Mouse (Mus musculus) frontal cortex, adult 2 months (tissue): ENCODE measurements around the gene Ugcg. TPM values are rescaled to one million over a fixed set of nuclear protein-coding genes. Genes with fewer than 3 reads are reported as not detected.

Source experiments
- DNase-seq, 2 experiments: peaks; one replicate each; pipeline ENCODE4 v3.0.0; 2022; ENCODE audit warnings: low spot score in 1 of 2; ENCODE audit errors: extremely low spot score in 1 of 2
- polyA plus RNA-seq: library from polyadenylated mRNA; depleted of rRNA; stranded (reverse); fragments of >200 nt; gene quantifications from 2 replicates; pipeline ENCODE4 v1.2.3, GENCODE M21; 2012; rRNA removed

Ugcg gene
- 63.7 TPM in 2 replicates for polyA plus RNA-seq

GRCm38 (mm10) chr4:59188802-59189545 is at the start of gene Ugcg:
Gene Ugcg, plus strand, starts transcription at chr4:59189257.
- peak; percentile 66 to 77 for DNase-seq

GRCm38 (mm10) chr4:59149043-59149442 is 40.0 kb upstream of the Ugcg start:
- DNase-seq = peak in 1 of 2 experiments; percentile 2

GRCm38 (mm10) chr4:59150907-59151306 is 38.1 kb upstream of the Ugcg start:
- no peak for DNase-seq

GRCm38 (mm10) chr4:59151953-59152352 is 37.1 kb upstream of the Ugcg start:
- no peak for DNase-seq

- DNase-seq = no peak
Measured at GRCm38 (mm10) chr4:59156897-59157592, 32.0 kb upstream of the Ugcg start.

GRCm38 (mm10) chr4:59157654-59158053 is 31.4 kb upstream of the Ugcg start:
- no peak for DNase-seq

- DNase-seq = no peak
Measured at GRCm38 (mm10) chr4:59160289-59160688, 28.8 kb upstream of the Ugcg start.

- DNase-seq = no peak
Measured at GRCm38 (mm10) chr4:59160959-59161670, 27.9 kb upstream of the Ugcg start.

GRCm38 (mm10) chr4:59164034-59164433 is 25.0 kb upstream of the Ugcg start:
- no peak for DNase-seq

- DNase-seq = no peak
Measured at GRCm38 (mm10) chr4:59167251-59167847, 21.7 kb upstream of the Ugcg start.

GRCm38 (mm10) chr4:59169981-59170380 is 19.1 kb upstream of the Ugcg start:
- DNase-seq = no peak

GRCm38 (mm10) chr4:59172616-59173015 is 16.4 kb upstream of the Ugcg start:
- no peak for DNase-seq

- no peak for DNase-seq
Measured at GRCm38 (mm10) chr4:59173181-59173922, 15.7 kb upstream of the Ugcg start.

- no peak for DNase-seq
Measured at GRCm38 (mm10) chr4:59175003-59175402, 14.1 kb upstream of the Ugcg start.

GRCm38 (mm10) chr4:59175929-59176328 is 13.1 kb upstream of the Ugcg start:
- DNase-seq = no peak

- no peak for DNase-seq
Measured at GRCm38 (mm10) chr4:59177566-59177965, 11.5 kb upstream of the Ugcg start.

- no peak for DNase-seq
Measured at GRCm38 (mm10) chr4:59181320-59182271, 7.5 kb upstream of the Ugcg start.

- DNase-seq = no peak
Measured at GRCm38 (mm10) chr4:59185671-59186070, 3.4 kb upstream of the Ugcg start.

GRCm38 (mm10) chr4:59187289-59187688 is 1.8 kb upstream of the Ugcg start:
- peak; percentile 5 to 63 for DNase-seq
